Mouse (Mus musculus) ES-E14 (cell line): Measurements from ENCODE around the gene Lztr1.

Experiments used
- CHD2 ChIP-seq: IDR thresholded peaks from 2 replicates; pipeline ENCODE4 v1.6.1; 2014; ENCODE audit warnings: mild to moderate bottlenecking, low read depth, low read length, inconsistent platforms
- ZC3H11A ChIP-seq: IDR thresholded peaks from 2 replicates; pipeline ENCODE4 v1.6.1; 2012; ENCODE audit warnings: low read depth, mild to moderate bottlenecking, inconsistent platforms, low read length, borderline replicate concordance
- ZNF384 ChIP-seq: IDR thresholded peaks from 2 replicates; pipeline ENCODE4 v1.6.1; 2012; ENCODE audit warnings: low read depth, low read length, inconsistent platforms

DNA sequence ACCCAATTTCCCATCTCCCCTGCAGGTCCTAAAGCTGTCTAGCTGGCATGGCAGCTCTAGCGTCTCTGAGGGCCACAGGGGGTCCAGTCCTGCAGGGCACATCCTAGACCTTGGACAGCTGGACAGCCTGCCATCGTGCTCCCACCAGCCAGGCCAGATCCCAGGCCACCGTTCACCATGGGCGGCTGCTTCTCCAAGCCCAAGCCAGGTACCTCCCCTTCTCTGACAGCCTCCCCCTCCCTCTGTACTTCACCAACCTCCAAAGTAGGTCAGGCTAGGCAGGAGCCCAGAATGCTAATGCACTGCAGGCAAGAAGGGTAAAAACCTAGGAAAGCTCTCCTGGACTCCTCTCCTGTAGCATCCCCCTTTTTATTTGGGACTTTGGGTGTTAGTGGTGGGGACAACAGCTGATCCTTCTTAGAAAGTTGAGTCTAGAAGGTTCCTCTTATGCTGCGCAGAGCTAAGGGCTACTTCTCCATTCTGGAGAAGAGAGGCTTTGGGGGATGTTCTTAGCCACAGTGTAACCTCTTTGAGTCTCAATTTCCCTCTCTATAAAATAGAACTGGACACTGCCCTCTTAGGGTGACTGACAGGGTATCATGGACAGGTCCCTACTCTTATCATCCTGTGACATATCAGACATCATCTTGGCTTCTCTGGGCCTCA is 16.5 kb upstream of the Lztr1 start:
- TF ChIP-seq ZNF384 (no peak), CHD2 (no peak), ZC3H11A (no peak)
